Mouse (Mus musculus): ENCODE data around the gene Kank2.

- TF ChIP-seq CHD2 (IDR thresholded peaks at IDR 0.05; ENCODE audit: low read length) (no peak), TCF12 (IDR thresholded peaks at IDR 0.05; ENCODE audit: low read depth, low read length) (no peak)
Measured at GRCm38 (mm10) chr9:21818125-21818524, 19.6 kb upstream of the Kank2 start.
